Mouse (Mus musculus): ENCODE measurements around the gene Hivep3. TPM values are rescaled to one million over a fixed set of nuclear protein-coding genes. Genes with fewer than 3 reads are reported as not detected.

Gene Hivep3
- polyA plus RNA-seq (2012; rRNA removed) (3.4 and 3.8 TPM in 2 replicates), polyA plus RNA-seq (2014; fragmentation: Nextera tagmentation; extraction: Ambion mirVana) (5.1 and 5.2 TPM in 2 replicates)

DNA sequence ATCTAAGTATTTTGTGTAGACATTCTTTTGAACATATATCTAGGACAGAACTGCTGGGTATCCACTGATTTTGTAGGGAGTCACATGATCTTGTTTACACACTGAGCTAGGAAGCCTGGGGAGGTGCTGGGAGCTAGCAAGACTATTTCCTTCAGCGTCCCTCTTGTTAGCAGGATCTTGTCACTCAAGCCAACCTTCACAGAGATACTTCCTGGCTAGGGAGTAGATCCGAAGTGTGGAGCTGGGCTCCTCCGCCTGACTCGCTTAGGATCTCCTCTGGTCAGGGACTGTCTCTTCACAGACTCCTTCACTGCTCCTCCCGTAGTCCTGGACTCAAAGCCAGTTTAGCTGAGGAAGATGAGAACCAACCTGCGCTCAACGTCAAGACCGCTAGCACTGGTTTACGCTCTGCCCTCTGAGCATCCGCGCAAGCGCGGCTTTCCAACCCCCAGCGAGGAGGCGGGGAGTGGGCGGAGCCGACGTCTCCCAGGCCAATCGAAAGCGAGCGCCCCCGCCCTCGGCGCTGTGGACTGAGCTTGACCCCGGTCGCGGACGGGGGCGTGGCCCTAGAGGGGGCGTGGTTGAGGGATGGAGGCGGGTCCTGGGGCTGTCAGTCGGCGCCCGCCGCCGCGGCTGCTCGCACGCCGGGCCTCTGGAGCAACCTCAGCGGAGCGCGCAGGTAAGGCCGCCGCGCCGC, at the start of gene Hivep3:
Gene Hivep3, plus strand, starts transcription at position 601 of the 697 bp plus-strand sequence.
- Histone ChIP-seq H3K4me2 (replicated peaks; ENCODE audit: low read depth, low read length, severe bottlenecking) (peak within 1 kb of the TSS; percentile 100), H3K4me3 (replicated peaks; ENCODE audit: low read length) (peak within 1 kb of the TSS; percentile 71), H3K27me3 (ENCODE audit: control insufficient read depth, insufficient read depth, low read length) (peaks cover 10% of the 10 kb centered on the region), H3K36me3 (ENCODE audit: control insufficient read depth, insufficient read depth, low read length) (no peaks in the 10 kb centered on the region), H3K4me1 (ENCODE audit: control insufficient read depth, insufficient read depth, low read length) (no peaks in the 10 kb centered on the region), H3K9me3 (ENCODE audit: control insufficient read depth, low read length) (no peaks in the 10 kb centered on the region), H3K9ac (ENCODE audit: low read depth, low read length, severe bottlenecking) (peak within 1 kb of the TSS; percentile 48), H3K27ac (replicated peaks; ENCODE audit: low read depth, low read length) (no peak within 1 kb of the TSS)
- peak; percentile 44; the same call in 1 of the 2 replicates for TF ChIP-seq POLR2A (IDR thresholded peaks at IDR 0.05; ENCODE audit: borderline replicate concordance, extremely low read depth, insufficient read depth, insufficient read length)
- ATAC-seq (ENCODE audit: low FRiP score, low read depth) (peak; percentile 99), DNase-seq (ENCODE audit: low spot score) (peak; percentile 97)
- WGBS, result under 1% methylated on average over 39 of the region's 47 CpGs

GRCm38 (mm10) chr4:119685746-119686145, 47.8 kb upstream of the Hivep3 start:
- ATAC-seq (ENCODE audit: low FRiP score, low read depth) (no peak), DNase-seq (ENCODE audit: low spot score) (no peak)
- Histone ChIP-seq H3K4me1 (ENCODE audit: control insufficient read depth, insufficient read depth, low read length) (no peaks in the 10 kb centered on the region), H3K9me3 (ENCODE audit: control insufficient read depth, low read length) (no peaks in the 10 kb centered on the region), H3K4me3 (replicated peaks; ENCODE audit: low read length) (no peak overlapping the region), H3K36me3 (ENCODE audit: control insufficient read depth, insufficient read depth, low read length) (no peaks in the 10 kb centered on the region), H3K27ac (replicated peaks; ENCODE audit: low read depth, low read length) (no peak overlapping the region), H3K27me3 (ENCODE audit: control insufficient read depth, insufficient read depth, low read length) (no peaks in the 10 kb centered on the region), H3K4me2 (replicated peaks; ENCODE audit: low read depth, low read length, severe bottlenecking) (no peak overlapping the region), H3K9ac (ENCODE audit: low read depth, low read length, severe bottlenecking) (no peak overlapping the region)
- WGBS, result 88% methylated on average over 2 of the region's 2 CpGs
- TF ChIP-seq POLR2A (IDR thresholded peaks at IDR 0.05; ENCODE audit: borderline replicate concordance, extremely low read depth, insufficient read depth, insufficient read length), result no peak

GRCm38 (mm10) chr4:119698339-119698738, 35.2 kb upstream of the Hivep3 start:
- Histone ChIP-seq H3K27ac (replicated peaks; ENCODE audit: low read depth, low read length) (no peak overlapping the region), H3K4me3 (replicated peaks; ENCODE audit: low read length) (no peak overlapping the region), H3K27me3 (ENCODE audit: control insufficient read depth, insufficient read depth, low read length) (no peaks in the 10 kb centered on the region), H3K4me1 (ENCODE audit: control insufficient read depth, insufficient read depth, low read length) (no peaks in the 10 kb centered on the region), H3K4me2 (replicated peaks; ENCODE audit: low read depth, low read length, severe bottlenecking) (no peak overlapping the region), H3K9me3 (ENCODE audit: control insufficient read depth, low read length) (no peaks in the 10 kb centered on the region), H3K36me3 (ENCODE audit: control insufficient read depth, insufficient read depth, low read length) (no peaks in the 10 kb centered on the region), H3K9ac (ENCODE audit: low read depth, low read length, severe bottlenecking) (no peak overlapping the region)
- DNase-seq (ENCODE audit: low spot score), result no peak
- ATAC-seq (ENCODE audit: low FRiP score, low read depth), result no peak
- WGBS, result 37% methylated on average over 2 of the region's 2 CpGs
- TF ChIP-seq POLR2A (IDR thresholded peaks at IDR 0.05; ENCODE audit: borderline replicate concordance, extremely low read depth, insufficient read depth, insufficient read length), result no peak

DNA sequence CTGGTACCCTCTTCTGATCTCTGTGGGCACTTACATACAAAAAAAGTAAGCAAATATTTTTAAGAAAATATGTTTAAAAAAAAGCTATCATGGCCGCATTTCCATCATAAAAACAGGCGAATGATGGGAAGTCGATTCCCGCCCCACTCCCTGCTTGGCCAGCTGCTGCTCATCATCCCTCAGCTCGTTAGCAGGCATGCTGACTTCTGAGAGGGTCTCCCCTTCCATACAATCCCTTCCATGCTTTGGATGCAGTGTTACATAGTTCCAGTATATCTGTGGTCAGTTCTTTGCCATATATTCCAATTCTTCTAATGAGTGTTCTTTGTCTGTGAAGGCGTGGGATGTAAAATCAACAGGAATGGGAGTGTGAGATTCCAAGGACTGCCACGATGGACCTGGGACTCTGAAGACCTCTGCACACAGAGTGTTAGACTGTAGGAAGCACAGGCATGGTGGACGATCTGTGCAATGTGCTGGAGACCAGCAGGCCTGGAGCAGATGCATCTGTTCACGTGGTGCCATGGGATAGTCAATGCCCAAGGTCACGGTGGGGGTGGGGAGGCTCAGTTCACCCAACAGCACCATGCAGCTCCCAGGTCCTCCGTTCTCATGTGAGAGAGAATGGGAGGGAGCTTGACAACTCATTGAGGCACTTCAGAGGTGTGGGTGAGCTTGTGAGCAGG, 32.2 kb upstream of the Hivep3 start:
- H3K27me3 ChIP-seq (ENCODE audit: control insufficient read depth, insufficient read depth, low read length), result no peaks in the 10 kb centered on the region
- no peak overlapping the region for H3K9ac ChIP-seq (ENCODE audit: low read depth, low read length, severe bottlenecking)
- DNase-seq (ENCODE audit: low spot score) (no peak), ATAC-seq (ENCODE audit: low FRiP score, low read depth) (no peak)
- no peak overlapping the region for H3K4me3 ChIP-seq (replicated peaks; ENCODE audit: low read length)
- no peaks in the 10 kb centered on the region for H3K4me1 ChIP-seq (ENCODE audit: control insufficient read depth, insufficient read depth, low read length)
- H3K9me3 ChIP-seq (ENCODE audit: control insufficient read depth, low read length), result no peaks in the 10 kb centered on the region
- WGBS, result 82% methylated on average over 11 of the region's 11 CpGs
- H3K27ac ChIP-seq (replicated peaks; ENCODE audit: low read depth, low read length), result no peak overlapping the region
- no peaks in the 10 kb centered on the region for H3K36me3 ChIP-seq (ENCODE audit: control insufficient read depth, insufficient read depth, low read length)
- TF ChIP-seq POLR2A (IDR thresholded peaks at IDR 0.05; ENCODE audit: borderline replicate concordance, extremely low read depth, insufficient read depth, insufficient read length), result no peak
- no peak overlapping the region for H3K4me2 ChIP-seq (replicated peaks; ENCODE audit: low read depth, low read length, severe bottlenecking)

- Histone ChIP-seq H3K27me3 (ENCODE audit: control insufficient read depth, insufficient read depth, low read length) (no peaks in the 10 kb centered on the region), H3K4me2 (replicated peaks; ENCODE audit: low read depth, low read length, severe bottlenecking) (no peak overlapping the region), H3K4me1 (ENCODE audit: control insufficient read depth, insufficient read depth, low read length) (no peaks in the 10 kb centered on the region), H3K4me3 (replicated peaks; ENCODE audit: low read length) (no peak overlapping the region), H3K36me3 (ENCODE audit: control insufficient read depth, insufficient read depth, low read length) (no peaks in the 10 kb centered on the region), H3K9me3 (ENCODE audit: control insufficient read depth, low read length) (no peaks in the 10 kb centered on the region), H3K9ac (ENCODE audit: low read depth, low read length, severe bottlenecking) (no peak overlapping the region), H3K27ac (replicated peaks; ENCODE audit: low read depth, low read length) (no peak overlapping the region)
- WGBS, result 78% methylated on average over 8 of the region's 8 CpGs
- no peak for ATAC-seq (ENCODE audit: low FRiP score, low read depth)
- no peak for DNase-seq (ENCODE audit: low spot score)
- TF ChIP-seq POLR2A (IDR thresholded peaks at IDR 0.05; ENCODE audit: borderline replicate concordance, extremely low read depth, insufficient read depth, insufficient read length), result no peak
Measured at GRCm38 (mm10) chr4:119703965-119704364, 29.6 kb upstream of the Hivep3 start.
